Mouse (Mus musculus) WW6 (cell line): ENCODE measurements at regions not wholly inside any gene's neighbourhood (a gene's known extent, or its start where the extent isn't known, plus 50 kb on each side); places are given as distances from the start of the nearest gene placed in this dataset.

Source experiments
- DNase-seq: peaks from one replicate; pipeline ENCODE4 v3.0.0-alpha.2; 2013; ENCODE audit warnings: low read depth, low spot score

GRCm38 (mm10) chr13:28455878-28456277, 198.6 kb downstream of the Gm11361 start:
- no peak for DNase-seq

- DNase-seq = no peak
Measured at GRCm38 (mm10) chr13:28455016-28455415, 197.7 kb downstream of the Gm11361 start.

GRCm38 (mm10) chr13:28450699-28451445, 193.5 kb downstream of the Gm11361 start:
- no peak for DNase-seq

GRCm38 (mm10) chr13:28449026-28449425, 191.7 kb downstream of the Gm11361 start:
- no peak for DNase-seq

- no peak for DNase-seq
Measured at GRCm38 (mm10) chr13:28442250-28442649, 184.9 kb downstream of the Gm11361 start.

GRCm38 (mm10) chr13:28433445-28433844, 176.1 kb downstream of the Gm11361 start:
- no peak for DNase-seq

- no peak for DNase-seq
Measured at GRCm38 (mm10) chr13:28432017-28432416, 174.7 kb downstream of the Gm11361 start.

DNA sequence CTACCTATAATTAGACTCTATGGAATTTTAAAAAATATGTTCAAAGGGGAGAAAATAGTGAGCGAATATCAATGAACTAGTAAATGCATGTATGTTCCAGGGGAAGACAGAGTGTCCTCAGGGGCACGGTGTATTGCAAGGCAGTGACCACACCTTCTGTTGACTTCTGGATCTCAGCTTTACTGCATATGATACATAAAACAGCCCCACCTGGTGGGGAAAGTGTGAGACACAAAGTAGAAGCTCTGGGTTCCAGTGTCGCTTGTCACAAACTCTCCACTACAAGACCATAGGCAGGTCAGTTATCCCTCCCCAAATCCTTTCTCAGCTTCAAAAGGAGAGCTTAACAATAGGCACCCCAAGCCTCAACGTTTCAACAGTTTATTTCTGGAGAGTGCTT, 168.8 kb downstream of the Gm11361 start:
- no peak for DNase-seq

DNA sequence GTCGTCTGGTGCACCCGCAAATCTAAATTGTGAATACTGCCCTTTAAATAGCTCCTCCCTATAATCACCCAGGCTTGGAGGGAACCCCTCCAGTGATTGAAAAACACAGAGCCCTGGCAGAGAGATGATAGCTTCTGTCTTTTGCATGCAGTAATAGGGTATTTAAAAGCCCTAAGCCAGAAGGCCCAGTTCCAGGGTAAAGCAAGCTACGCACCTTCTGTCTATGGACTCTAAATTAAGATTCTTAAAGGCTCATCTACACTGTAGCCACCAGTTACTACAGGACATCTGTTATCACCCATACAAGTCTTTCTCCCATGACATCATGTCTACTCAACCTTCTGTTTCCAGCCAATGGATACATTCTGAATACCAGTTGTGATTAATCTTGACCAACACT, 167.8 kb downstream of the Gm11361 start:
- DNase-seq = no peak

- no peak for DNase-seq
Measured at GRCm38 (mm10) chr13:28424446-28425059, 167.2 kb downstream of the Gm11361 start.

- DNase-seq = no peak
Measured at GRCm38 (mm10) chr13:28421309-28421708, 164.0 kb downstream of the Gm11361 start.

GRCm38 (mm10) chr13:28420636-28421035, 163.3 kb downstream of the Gm11361 start:
- no peak for DNase-seq

GRCm38 (mm10) chr13:28419950-28420381, 162.6 kb downstream of the Gm11361 start:
- DNase-seq = no peak

GRCm38 (mm10) chr13:28418936-28419681, 161.8 kb downstream of the Gm11361 start:
- no peak for DNase-seq

- DNase-seq = no peak
Measured at GRCm38 (mm10) chr13:28417929-28418881, 160.9 kb downstream of the Gm11361 start.

DNA sequence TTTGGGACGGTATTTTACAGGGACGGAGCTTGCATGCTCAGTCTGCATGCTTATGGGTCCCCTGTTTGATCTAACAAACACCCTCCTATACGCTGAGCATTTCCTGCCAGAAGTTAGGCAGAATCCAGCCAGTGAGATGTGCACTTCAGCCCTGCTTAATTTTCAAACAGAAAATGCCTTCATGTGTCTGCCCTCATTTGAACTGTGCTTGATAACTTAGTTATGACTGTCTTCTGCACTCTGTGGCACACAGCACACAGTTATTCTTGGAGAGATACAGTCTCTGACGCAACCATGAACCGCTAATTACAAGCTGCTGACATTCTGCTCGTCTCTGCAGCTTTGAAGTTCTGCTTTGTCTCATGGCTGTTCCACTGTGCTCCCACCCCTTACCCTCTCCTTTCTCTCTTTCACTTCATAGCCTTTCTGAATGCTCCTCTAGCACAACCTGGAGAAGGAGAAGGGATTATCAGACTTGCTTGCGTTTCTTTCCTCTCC, 160.2 kb downstream of the Gm11361 start:
- no peak for DNase-seq

DNA sequence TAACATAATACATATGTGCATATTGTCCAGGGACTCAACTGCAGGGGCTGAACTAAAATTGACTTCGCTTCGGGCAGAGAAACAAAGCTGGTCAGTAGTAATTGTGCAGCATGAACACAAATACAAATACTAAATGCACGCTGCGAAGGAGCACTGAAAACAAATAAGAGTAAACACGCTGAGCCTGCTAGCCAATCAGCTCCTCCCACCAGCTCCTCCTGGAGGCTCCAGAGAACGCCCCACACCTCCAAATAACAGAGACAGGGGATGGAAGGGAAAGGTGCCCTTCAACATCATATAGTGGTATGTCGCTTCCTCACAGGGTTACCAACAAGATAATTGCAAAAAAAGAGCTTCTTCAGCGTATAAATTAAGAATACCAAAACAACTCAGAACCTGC, 159.6 kb downstream of the Gm11361 start:
- no peak for DNase-seq

- no peak for DNase-seq
Measured at GRCm38 (mm10) chr13:28416231-28416630, 158.9 kb downstream of the Gm11361 start.

GRCm38 (mm10) chr13:28415769-28416168, 158.4 kb downstream of the Gm11361 start:
- DNase-seq = no peak

GRCm38 (mm10) chr13:28410324-28410723, 153.0 kb downstream of the Gm11361 start:
- DNase-seq = no peak

GRCm38 (mm10) chr13:28409609-28409902, 152.2 kb downstream of the Gm11361 start:
- DNase-seq = no peak
